Mouse (Mus musculus): Measurements from ENCODE around the gene Tmem9b. TPM values are rescaled to one million over a fixed set of nuclear protein-coding genes. Genes with fewer than 3 reads are reported as not detected.

Tmem9b gene
- polyA plus RNA-seq, 1 experiment from 2014 or later, result 132 TPM

Other genes starting within 250 kb of the Tmem9b start
- gene Trim66, start 244.7 kb downstream of the Tmem9b start, polyA plus RNA-seq (2014; fragmentation: Nextera tagmentation; extraction: Ambion mirVana), result 0.75 and 1.3 TPM in 2 replicates
- 87.5 and 90.8 TPM in 2 replicates for gene Rpl27a, start 233.7 kb downstream of the Tmem9b start, polyA plus RNA-seq (2014; fragmentation: Nextera tagmentation; extraction: Ambion mirVana)
- gene St5, start 49.3 kb downstream of the Tmem9b start, polyA plus RNA-seq (2014; fragmentation: Nextera tagmentation; extraction: Ambion mirVana), result 15.6 and 16.4 TPM in 2 replicates
- gene Akip1, start 49.2 kb downstream of the Tmem9b start, polyA plus RNA-seq (2014; fragmentation: Nextera tagmentation; extraction: Ambion mirVana), result 10.0 and 10.3 TPM in 2 replicates
- not detected in 2 replicates for gene BC051019, start 29.0 kb downstream of the Tmem9b start, polyA plus RNA-seq (2014; fragmentation: Nextera tagmentation; extraction: Ambion mirVana)
- not detected in 2 replicates for gene Ascl3, start 21.1 kb downstream of the Tmem9b start, polyA plus RNA-seq (2014; fragmentation: Nextera tagmentation; extraction: Ambion mirVana)
- gene Nrip3, start 29.1 kb upstream of the Tmem9b start, polyA plus RNA-seq (2014; fragmentation: Nextera tagmentation; extraction: Ambion mirVana), result 5.3 and 5.5 TPM in 2 replicates
- gene Scube2, start 112.8 kb upstream of the Tmem9b start, polyA plus RNA-seq (2014; fragmentation: Nextera tagmentation; extraction: Ambion mirVana), result 2.3 and 2.8 TPM in 2 replicates
- 54.6 and 57.2 TPM in 2 replicates for gene Dennd5a, start 207.6 kb upstream of the Tmem9b start, polyA plus RNA-seq (2014; fragmentation: Nextera tagmentation; extraction: Ambion mirVana)
- 54.8 and 71.6 TPM in 2 replicates for gene Tmem41b, start 234.1 kb upstream of the Tmem9b start, polyA plus RNA-seq (2014; fragmentation: Nextera tagmentation; extraction: Ambion mirVana)